Mouse (Mus musculus) testis, adult 2 months (tissue): ENCODE results near the gene Etfrf1. TPM values are rescaled to one million over a fixed set of nuclear protein-coding genes. Genes with fewer than 3 reads are reported as not detected.

Experiments used
- H3K27ac ChIP-seq: fragments of 200-500 bp; 2 replicates; pipeline ENCODE4 v1.5.1; 2012; ENCODE audit warnings: low read depth, low read length; ENCODE audit not compliant: control insufficient read depth, insufficient read depth
- H3K27me3 ChIP-seq: fragments of 200-500 bp; 2 replicates; pipeline ENCODE4 v1.6.1; 2012; ENCODE audit warnings: mild to moderate bottlenecking, low read length, moderate library complexity; ENCODE audit not compliant: control insufficient read depth, insufficient read depth
- H3K36me3 ChIP-seq: fragments of 200-500 bp; 2 replicates; pipeline ENCODE4 v1.6.1; 2012; ENCODE audit warnings: mild to moderate bottlenecking, low read length; ENCODE audit not compliant: control insufficient read depth, insufficient read depth
- H3K4me1 ChIP-seq: fragments of 200-500 bp; 2 replicates; pipeline ENCODE4 v1.6.1; 2012; ENCODE audit warnings: low read length; ENCODE audit not compliant: control insufficient read depth, insufficient read depth
- H3K4me3 ChIP-seq: fragments of 200-500 bp; 2 replicates; pipeline ENCODE4 v1.5.1; 2012; ENCODE audit warnings: low read depth, mild to moderate bottlenecking, low read length, moderate library complexity, mixed read lengths; ENCODE audit not compliant: control insufficient read depth
- CTCF ChIP-seq: fragments of 200-500 bp; IDR thresholded peaks from 2 replicates; pipeline ENCODE4 v1.5.1; 2012; ENCODE audit warnings: low read depth, mild to moderate bottlenecking, inconsistent platforms, low read length, moderate library complexity; ENCODE audit not compliant: control insufficient read depth, insufficient read depth, insufficient replicate concordance
- POLR2A ChIP-seq: fragments of 200-500 bp; IDR thresholded peaks from 2 replicates; pipeline ENCODE4 v1.6.1; 2012; ENCODE audit warnings: low read depth, mild to moderate bottlenecking, inconsistent platforms, low read length, moderate library complexity; ENCODE audit not compliant: control insufficient read depth
- polyA plus RNA-seq: library from polyadenylated mRNA; depleted of rRNA; stranded (reverse); fragments of >200 nt; gene quantifications from 2 replicates; pipeline ENCODE4 v1.2.3, GENCODE M21; 2012

Etfrf1 gene
- polyA plus RNA-seq, 1 experiment, result 6.3 TPM

- no peak overlapping the region for H3K4me3 ChIP-seq
- H3K27ac ChIP-seq, result no peak overlapping the region
- TF ChIP-seq CTCF (no peak), POLR2A (no peak)
- H3K4me1 ChIP-seq, result peaks cover 5% of the 10 kb centered on the region; the same call in 1 of the 2 replicates
- no peaks in the 10 kb centered on the region for H3K27me3 ChIP-seq
- no peaks in the 10 kb centered on the region for H3K36me3 ChIP-seq
Observed at GRCm38 (mm10) chr6:145186096-145186495, 24.8 kb upstream of the Etfrf1 start.

GRCm38 (mm10) chr6:145187093-145188088, 23.5 kb upstream of the Etfrf1 start:
- no peaks in the 10 kb centered on the region; the same call in 1 of the 2 replicates for H3K36me3 ChIP-seq
- H3K27me3 ChIP-seq, result no peaks in the 10 kb centered on the region
- H3K4me1 ChIP-seq, result peaks cover 5% of the 10 kb centered on the region; the same call in 1 of the 2 replicates
- no peak for TF ChIP-seq POLR2A
- TF ChIP-seq CTCF, result 0 out of 2 replicates have a peak, but pooled peaks have one; percentile 1
- peak overlapping the region; percentile 57 for H3K4me3 ChIP-seq
- no peak overlapping the region for H3K27ac ChIP-seq

GRCm38 (mm10) chr6:145193038-145193437, 17.9 kb upstream of the Etfrf1 start:
- no peak overlapping the region for H3K27ac ChIP-seq
- no peak overlapping the region for H3K4me3 ChIP-seq
- no peaks in the 10 kb centered on the region; the same call in 1 of the 2 replicates for H3K36me3 ChIP-seq
- H3K4me1 ChIP-seq, result no peaks in the 10 kb centered on the region
- H3K27me3 ChIP-seq, result no peaks in the 10 kb centered on the region
- TF ChIP-seq CTCF, result no peak
- no peak for TF ChIP-seq POLR2A

- Histone ChIP-seq H3K36me3 (no peaks in the 10 kb centered on the region; the same call in 1 of the 2 replicates), H3K4me3 (no peak overlapping the region), H3K4me1 (no peaks in the 10 kb centered on the region), H3K27ac (no peak overlapping the region), H3K27me3 (no peaks in the 10 kb centered on the region)
- TF ChIP-seq CTCF (no peak), POLR2A (no peak)
Observed at GRCm38 (mm10) chr6:145193446-145193845, 17.5 kb upstream of the Etfrf1 start.

- Histone ChIP-seq H3K4me1 (no peaks in the 10 kb centered on the region), H3K4me3 (no peak overlapping the region), H3K36me3 (peaks cover 1% of the 10 kb centered on the region; the same call in 1 of the 2 replicates), H3K27ac (no peak overlapping the region), H3K27me3 (no peaks in the 10 kb centered on the region)
- TF ChIP-seq POLR2A, result no peak
- TF ChIP-seq CTCF, result no peak
Observed at GRCm38 (mm10) chr6:145197949-145198686, 12.8 kb upstream of the Etfrf1 start.

GRCm38 (mm10) chr6:145202432-145203125, 8.4 kb upstream of the Etfrf1 start:
- no peak overlapping the region for H3K27ac ChIP-seq
- peaks cover 1% of the 10 kb centered on the region; the same call in 1 of the 2 replicates for H3K36me3 ChIP-seq
- no peak for TF ChIP-seq POLR2A
- no peak for TF ChIP-seq CTCF
- H3K4me3 ChIP-seq, result no peak overlapping the region
- no peaks in the 10 kb centered on the region for H3K27me3 ChIP-seq
- H3K4me1 ChIP-seq, result no peaks in the 10 kb centered on the region
